Mouse (Mus musculus): ENCODE measurements around the gene Tspan12. TPM values are rescaled to one million over a fixed set of nuclear protein-coding genes. Genes with fewer than 3 reads are reported as not detected.
"Not testable (repeated sequence)": the region's sequence is repeated elsewhere in the genome, so short reads cannot be mapped to it uniquely, and the experiment has no call there.

Tspan12 gene
- total and polyA plus RNA-seq, 3 experiments, result not detected

DNA sequence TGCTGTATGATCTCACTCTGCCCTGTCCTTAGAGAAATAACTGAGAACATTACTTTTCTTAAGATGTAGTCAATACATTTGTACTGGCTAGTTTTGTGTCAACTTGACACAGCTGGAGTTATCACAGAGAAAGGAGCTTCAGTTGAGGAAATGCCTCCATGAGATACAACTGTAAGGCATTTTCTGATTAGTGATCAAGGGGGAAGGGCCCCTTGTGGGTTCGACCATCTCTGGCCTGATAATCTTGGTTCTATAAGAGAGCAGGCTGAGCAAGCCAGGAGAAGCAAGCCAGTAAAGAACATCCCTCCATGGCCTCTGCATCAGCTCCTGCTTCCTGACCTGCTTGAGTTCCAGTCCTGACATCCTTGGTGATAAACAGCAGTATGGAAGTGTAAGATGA lies 62.7 kb downstream of the Tspan12 start:
- H3K27me3 ChIP-seq (ENCODE audit: control insufficient read depth in 1 of 2, insufficient read depth in 2 of 2, low read length in 2 of 2), result not testable (repeated sequence)
- peak; percentile 43 for TF ChIP-seq GATA1 (IDR thresholded peaks at IDR 0.05; ENCODE audit: low read depth, low read length)
- TF ChIP-seq SIN3A (IDR thresholded peaks at IDR 0.05; ENCODE audit: low read length), result 0 out of 2 replicates have a peak, but pooled peaks have one; percentile 48
- TF ChIP-seq EP300 (IDR thresholded peaks at IDR 0.05; ENCODE audit: low read depth in 1 of 2, low read length in 2 of 2), result peak; percentile 47 to 84; a peak in 3 of 4 replicates
- peak; percentile 77 for TF ChIP-seq TCF12 (IDR thresholded peaks at IDR 0.05; ENCODE audit: low read depth, low read length)
- peak; percentile 52; the same call in 1 of the 2 replicates for TF ChIP-seq ETS1 (IDR thresholded peaks at IDR 0.05; ENCODE audit: low read depth, low read length)
- H3K27ac ChIP-seq (ENCODE audit: control insufficient read depth, low read depth, low read length), result peak overlapping the region; percentile 58

GRCm38 (mm10) chr6:21787757-21788156 lies 64.6 kb downstream of the Tspan12 start:
- Histone ChIP-seq H3K27ac (ENCODE audit: control insufficient read depth, low read depth, low read length) (peak overlapping the region; percentile 62), H3K4me1 (ENCODE audit: control insufficient read depth in 1 of 2, insufficient read depth in 2 of 2, low read length in 2 of 2) (peaks cover 26 to 43% of the 10 kb centered on the region in 2 experiments), H3K4me3 (ENCODE audit: control insufficient read depth in 1 of 2, insufficient read depth in 1 of 2, low read depth in 2 of 2, low read length in 2 of 2) (0 out of 4 replicates have a peak overlapping the region, but pooled peaks of 1 of the 2 experiments have one; percentile 14), H3K27me3 (ENCODE audit: control insufficient read depth in 1 of 2, insufficient read depth in 2 of 2, low read length in 2 of 2) (no peaks in the 10 kb centered on the region), H3K9ac (ENCODE audit: control insufficient read depth, low read depth, low read length, poor library complexity, severe bottlenecking) (no peak overlapping the region), H3K79me2 (ENCODE audit: control insufficient read depth, insufficient read depth, low read length, poor library complexity) (no peaks in the 10 kb centered on the region), H3K36me3 (ENCODE audit: control insufficient read depth in 1 of 2, insufficient read depth in 2 of 2, low read length in 2 of 2) (peaks cover 0 to 53% of the 10 kb centered on the region in 2 experiments; a peak in 2 of 4 replicates), H3K9me3 (replicated peaks; ENCODE audit: insufficient read depth, low read length) (no peaks in the 10 kb centered on the region)
- no peak for DNase-seq (ENCODE audit: low read depth, low spot score)
- no peak for TF ChIP-seq E2F4 (IDR thresholded peaks at IDR 0.05; ENCODE audit: borderline replicate concordance, low read depth, low read length)
- no peak for TF ChIP-seq HCFC1 (IDR thresholded peaks at IDR 0.05; ENCODE audit: low read depth, low read length)
- no peak for TF ChIP-seq ZKSCAN1 (IDR thresholded peaks at IDR 0.05; ENCODE audit: low read depth, low read length)
- TF ChIP-seq GABPA (IDR thresholded peaks at IDR 0.05; ENCODE audit: low read depth, low read length), result no peak
- TF ChIP-seq JUND (IDR thresholded peaks at IDR 0.05; ENCODE audit: low read depth, low read length), result no peak
- TF ChIP-seq CTCF (IDR thresholded peaks at IDR 0.05 in 2 of 3, conservative IDR thresholded peaks at IDR 0.05 in 1 of 3; ENCODE audit: control insufficient read depth in 1 of 3, insufficient read depth in 1 of 3, low read depth in 2 of 3, low read length in 3 of 3, poor library complexity in 1 of 3, severe bottlenecking in 1 of 3), result no peak
- no peak for TF ChIP-seq NRF1 (IDR thresholded peaks at IDR 0.05; ENCODE audit: insufficient read depth, low read depth, low read length, poor library complexity, severe bottlenecking)
- TF ChIP-seq RCOR1 (IDR thresholded peaks at IDR 0.05; ENCODE audit: low read depth, low read length), result no peak
- TF ChIP-seq MAZ (IDR thresholded peaks at IDR 0.05; ENCODE audit: low read depth, low read length), result no peak
- no peak for TF ChIP-seq TCF12 (IDR thresholded peaks at IDR 0.05; ENCODE audit: low read depth, low read length)
- TF ChIP-seq MAFK (IDR thresholded peaks at IDR 0.05; ENCODE audit: borderline replicate concordance, low read depth, low read length), result no peak
- TF ChIP-seq ZMIZ1 (IDR thresholded peaks at IDR 0.05; ENCODE audit: low read depth, low read length), result no peak
- no peak for TF ChIP-seq KAT2A (conservative IDR thresholded peaks at IDR 0.05; ENCODE audit: low read depth, low read length)
- no peak for TF ChIP-seq USF1 (IDR thresholded peaks at IDR 0.05; ENCODE audit: low read depth, low read length)
- TF ChIP-seq ZNF384 (IDR thresholded peaks at IDR 0.05; ENCODE audit: low read depth, low read length), result no peak
- no peak for TF ChIP-seq BHLHE40 (IDR thresholded peaks at IDR 0.05; ENCODE audit: borderline replicate concordance, low read depth, low read length)

More for the DNA sequence above, 62.7 kb downstream of the Tspan12 start:
- H3K79me2 ChIP-seq (ENCODE audit: control insufficient read depth, insufficient read depth, low read length, poor library complexity); H3K9ac ChIP-seq (ENCODE audit: control insufficient read depth, low read depth, low read length, poor library complexity, severe bottlenecking); H3K4me3 ChIP-seq (ENCODE audit: control insufficient read depth in 1 of 2, insufficient read depth in 1 of 2, low read depth in 2 of 2, low read length in 2 of 2); H3K9me3 ChIP-seq (replicated peaks; ENCODE audit: insufficient read depth, low read length): not testable (repeated sequence)
- DNase-seq (ENCODE audit: low read depth, low spot score), result peak; percentile 51
- H3K4me1 ChIP-seq (ENCODE audit: control insufficient read depth in 1 of 2, insufficient read depth in 2 of 2, low read length in 2 of 2), result peaks cover 26 to 43% of the 10 kb centered on the region in 2 experiments
- peaks cover 0 to 53% of the 10 kb centered on the region in 2 experiments; a peak in 2 of 4 replicates for H3K36me3 ChIP-seq (ENCODE audit: control insufficient read depth in 1 of 2, insufficient read depth in 2 of 2, low read length in 2 of 2)
